Mouse (Mus musculus): ENCODE data around the gene Rprd1b.

GRCm38 (mm10) chr2:158074835-158075234, 46.5 kb downstream of the Rprd1b start:
- TF ChIP-seq POLR2A (IDR thresholded peaks at IDR 0.05; ENCODE audit: insufficient read depth, low read depth, low read length), result no peak
- TF ChIP-seq CTCF (IDR thresholded peaks at IDR 0.05; ENCODE audit: insufficient read depth, low read depth, low read length), result no peak
